Mouse (Mus musculus): Measurements from ENCODE around the gene Fkbp7. TPM values are rescaled to one million over a fixed set of nuclear protein-coding genes. Genes with fewer than 3 reads are reported as not detected.

Fkbp7 gene
- polyA plus RNA-seq, 1 experiment from 2014 or later = 62.4 TPM

- Histone ChIP-seq H3K36me3 (peaks cover 54% of the 10 kb centered on the region), H3K4me3 (no peak overlapping the region), H3K27me3 (replicated peaks) (no peaks in the 10 kb centered on the region), H3K27ac (replicated peaks) (no peak overlapping the region), H3K9me3 (no peaks in the 10 kb centered on the region), H3K4me2 (no peak overlapping the region), H3K4me1 (peaks cover 7% of the 10 kb centered on the region; the same call in 1 of the 2 replicates), H3K9ac (no peak overlapping the region)
- 90% methylated on average over 7 of the region's 7 CpGs for WGBS
- no peak for ATAC-seq (ENCODE audit: extremely low read depth, insufficient number of reproducible peaks, low FRiP score, low TSS enrichment)
Observed at GRCm38 (mm10) chr2:76665531-76665930, 7.4 kb downstream of the Fkbp7 start.

- Histone ChIP-seq H3K4me1 (no peaks in the 10 kb centered on the region), H3K36me3 (peaks cover 29% of the 10 kb centered on the region), H3K9ac (no peak overlapping the region), H3K9me3 (no peaks in the 10 kb centered on the region), H3K27ac (replicated peaks) (no peak overlapping the region), H3K4me2 (no peak overlapping the region), H3K4me3 (no peak overlapping the region), H3K27me3 (replicated peaks) (0 out of 2 replicates have a peak, but pooled peaks cover 4% of the 10 kb centered on the region)
- WGBS = 51% methylated on average over 6 of the region's 8 CpGs
- ATAC-seq (ENCODE audit: extremely low read depth, insufficient number of reproducible peaks, low FRiP score, low TSS enrichment) = no peak
Observed at GRCm38 (mm10) chr2:76659419-76659818, 13.5 kb downstream of the Fkbp7 start.

GRCm38 (mm10) chr2:76658551-76658950 lies 14.4 kb downstream of the Fkbp7 start:
- Histone ChIP-seq H3K4me2 (no peak overlapping the region), H3K4me1 (no peaks in the 10 kb centered on the region), H3K4me3 (no peak overlapping the region), H3K9me3 (no peaks in the 10 kb centered on the region), H3K27ac (replicated peaks) (no peak overlapping the region), H3K36me3 (peaks cover 21% of the 10 kb centered on the region), H3K27me3 (replicated peaks) (0 out of 2 replicates have a peak, but pooled peaks cover 4% of the 10 kb centered on the region), H3K9ac (no peak overlapping the region)
- no peak for ATAC-seq (ENCODE audit: extremely low read depth, insufficient number of reproducible peaks, low FRiP score, low TSS enrichment)
- 73% methylated on average over 13 of the region's 13 CpGs for WGBS

DNA sequence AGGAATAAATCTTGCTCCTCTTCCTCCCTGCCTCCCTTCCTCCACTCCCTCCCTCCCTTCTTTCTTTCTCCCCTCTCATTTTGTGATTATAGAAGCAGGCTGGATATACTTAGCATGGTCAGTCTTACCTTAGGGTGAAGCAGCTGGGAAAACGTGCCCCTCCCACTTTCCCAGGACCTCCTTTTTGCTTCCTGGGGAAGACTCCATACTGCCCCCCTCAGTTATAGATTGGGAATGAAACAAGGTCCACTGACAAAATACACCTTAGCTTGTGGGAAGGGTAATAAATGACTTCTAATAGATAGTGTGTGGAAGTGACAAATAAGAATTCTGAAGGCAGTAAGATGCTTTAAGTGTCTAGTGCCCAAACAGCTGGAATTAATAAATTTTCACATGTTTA lies 16.9 kb downstream of the Fkbp7 start:
- H3K36me3 ChIP-seq = no peaks in the 10 kb centered on the region
- H3K4me3 ChIP-seq = no peak overlapping the region
- ATAC-seq (ENCODE audit: extremely low read depth, insufficient number of reproducible peaks, low FRiP score, low TSS enrichment) = no peak
- no peak overlapping the region for H3K4me2 ChIP-seq
- no peaks in the 10 kb centered on the region for H3K4me1 ChIP-seq
- no peak overlapping the region for H3K27ac ChIP-seq (replicated peaks)
- WGBS = 4% methylated on average over 1 of the region's 1 CpGs
- no peaks in the 10 kb centered on the region for H3K9me3 ChIP-seq
- no peak overlapping the region for H3K9ac ChIP-seq
- H3K27me3 ChIP-seq (replicated peaks) = 0 out of 2 replicates have a peak, but pooled peaks cover 4% of the 10 kb centered on the region

DNA sequence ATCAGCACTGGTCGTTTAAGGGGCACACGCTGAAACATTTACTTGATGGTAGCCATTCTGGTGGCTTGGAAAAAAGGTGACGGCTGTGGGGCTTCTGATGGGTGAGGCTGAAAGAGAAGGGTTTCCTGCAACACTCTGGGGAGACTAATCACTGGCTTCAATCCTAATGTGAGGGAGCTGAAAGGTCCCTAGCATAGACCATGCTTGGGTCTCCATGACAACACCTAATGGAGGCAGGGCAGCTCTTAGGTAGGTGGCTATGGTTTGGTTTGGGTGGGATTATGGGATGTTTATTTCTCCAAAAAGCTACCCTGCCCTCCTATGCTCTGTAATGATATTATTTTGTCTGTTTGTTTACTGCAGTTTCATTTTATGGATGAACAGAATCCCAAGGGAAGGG lies 17.5 kb downstream of the Fkbp7 start:
- Histone ChIP-seq H3K4me1 (no peaks in the 10 kb centered on the region), H3K4me3 (no peak overlapping the region), H3K27me3 (replicated peaks) (0 out of 2 replicates have a peak, but pooled peaks cover 4% of the 10 kb centered on the region), H3K27ac (replicated peaks) (no peak overlapping the region), H3K9me3 (no peaks in the 10 kb centered on the region), H3K4me2 (no peak overlapping the region), H3K36me3 (no peaks in the 10 kb centered on the region), H3K9ac (no peak overlapping the region)
- WGBS = 61% methylated on average over 3 of the region's 3 CpGs
- no peak for ATAC-seq (ENCODE audit: extremely low read depth, insufficient number of reproducible peaks, low FRiP score, low TSS enrichment)

DNA sequence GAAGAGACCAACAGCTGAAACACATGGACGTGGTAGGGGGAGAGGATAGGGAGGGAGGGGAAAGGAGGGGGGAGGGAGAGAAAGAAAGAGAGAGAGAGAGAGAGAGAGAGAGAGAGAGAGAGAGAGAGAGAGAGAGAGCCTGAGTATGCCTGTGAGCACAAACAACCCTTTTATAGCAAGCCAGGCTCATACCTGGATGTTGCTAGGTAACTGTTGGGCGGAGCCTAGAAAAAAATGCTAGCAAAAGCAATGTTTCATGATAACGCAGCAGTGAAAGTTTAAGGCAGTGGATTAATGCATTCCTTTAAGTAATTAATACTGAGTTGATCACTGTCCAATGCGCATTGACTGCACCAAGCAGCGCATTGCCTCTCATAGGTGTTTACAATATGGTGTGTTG lies 18.3 kb downstream of the Fkbp7 start:
- WGBS = 83% methylated on average over 5 of the region's 5 CpGs
- Histone ChIP-seq H3K9me3 (no peaks in the 10 kb centered on the region), H3K9ac (no peak overlapping the region), H3K27ac (replicated peaks) (no peak overlapping the region), H3K36me3 (no peaks in the 10 kb centered on the region), H3K4me1 (no peaks in the 10 kb centered on the region), H3K27me3 (replicated peaks) (0 out of 2 replicates have a peak, but pooled peaks cover 4% of the 10 kb centered on the region), H3K4me2 (no peak overlapping the region), H3K4me3 (no peak overlapping the region)
- no peak for ATAC-seq (ENCODE audit: extremely low read depth, insufficient number of reproducible peaks, low FRiP score, low TSS enrichment)

DNA sequence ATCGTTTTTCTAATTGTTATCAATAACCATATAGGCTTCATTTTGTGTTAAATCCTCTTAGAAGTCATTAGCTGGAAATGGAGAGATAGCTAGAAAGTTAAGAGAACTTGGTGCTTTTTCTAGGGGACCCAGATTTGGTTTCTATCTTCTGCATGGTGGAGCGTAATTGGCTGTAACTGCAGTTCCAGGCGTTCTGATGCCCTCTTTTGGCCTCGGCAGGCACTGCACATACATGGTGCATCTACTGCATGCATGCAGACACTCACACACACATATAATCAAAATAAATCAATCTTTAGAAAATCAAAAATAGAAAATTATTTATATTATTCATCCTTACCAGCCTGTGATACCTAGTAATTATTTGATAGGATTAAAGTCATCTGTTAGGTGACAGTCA lies 19.8 kb downstream of the Fkbp7 start:
- Histone ChIP-seq H3K9ac (no peak overlapping the region), H3K27me3 (replicated peaks) (no peaks in the 10 kb centered on the region), H3K4me3 (no peak overlapping the region), H3K4me2 (no peak overlapping the region), H3K9me3 (no peaks in the 10 kb centered on the region), H3K36me3 (no peaks in the 10 kb centered on the region), H3K27ac (replicated peaks) (no peak overlapping the region), H3K4me1 (peaks cover 6% of the 10 kb centered on the region)
- no peak for ATAC-seq (ENCODE audit: extremely low read depth, insufficient number of reproducible peaks, low FRiP score, low TSS enrichment)
- 83% methylated on average over 4 of the region's 4 CpGs for WGBS

GRCm38 (mm10) chr2:76648666-76649141 lies 24.2 kb downstream of the Fkbp7 start:
- peaks cover 22% of the 10 kb centered on the region for H3K4me1 ChIP-seq
- peaks cover 8% of the 10 kb centered on the region; the same call in 1 of the 2 replicates for H3K36me3 ChIP-seq
- H3K27me3 ChIP-seq (replicated peaks) = no peaks in the 10 kb centered on the region
- peak overlapping the region; percentile 78 for H3K9ac ChIP-seq
- peak overlapping the region; percentile 88 for H3K4me3 ChIP-seq
- H3K9me3 ChIP-seq = no peaks in the 10 kb centered on the region
- ATAC-seq (ENCODE audit: extremely low read depth, insufficient number of reproducible peaks, low FRiP score, low TSS enrichment) = no peak
- peak overlapping the region; percentile 89 for H3K27ac ChIP-seq (replicated peaks)
- H3K4me2 ChIP-seq = peak overlapping the region; percentile 94
- 26% methylated on average over 13 of the region's 13 CpGs for WGBS

DNA sequence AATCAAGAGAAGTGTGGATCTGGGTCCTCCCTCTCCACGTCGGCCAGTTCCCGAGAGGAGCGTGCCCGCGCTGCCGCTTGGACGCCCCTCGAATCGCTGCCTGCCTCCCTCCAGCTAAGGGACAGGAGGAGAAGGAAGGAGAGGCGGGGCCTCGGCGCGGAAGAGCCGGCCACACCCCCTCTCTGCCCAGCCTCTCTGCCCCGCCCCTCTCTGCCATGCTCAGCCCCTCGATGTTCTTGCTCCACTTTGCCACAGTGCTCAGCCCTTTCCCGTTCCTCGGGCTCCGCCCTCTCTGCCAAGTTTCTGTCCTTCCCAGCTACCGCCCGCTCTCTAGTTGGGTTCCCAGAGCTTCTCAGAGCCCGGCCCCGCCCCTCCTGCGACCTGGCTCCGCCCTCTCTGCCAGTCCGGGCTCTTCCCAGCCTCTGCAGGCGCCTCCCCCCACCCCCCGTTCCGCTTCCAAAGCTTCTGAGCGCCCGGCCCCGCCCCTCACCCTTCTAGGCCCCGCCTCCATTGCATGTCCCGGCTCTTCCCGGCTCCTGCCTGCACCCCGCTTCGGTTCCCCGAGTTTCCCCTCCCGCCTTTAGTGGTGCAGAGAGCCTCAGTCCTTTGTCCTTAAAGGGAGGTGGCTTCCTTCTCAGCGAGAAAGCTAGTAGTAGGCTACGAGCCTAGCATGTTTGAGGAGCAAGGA lies 24.9 kb downstream of the Fkbp7 start, which contains the start of the genes Prkra and Pjvk:
Gene Prkra (minus strand): TSS at position 133 of the 688 bp plus-strand sequence.
Gene Pjvk (plus strand): TSS at position 594 of the 688 bp plus-strand sequence.
- H3K36me3 ChIP-seq = peaks cover 14% of the 10 kb centered on the region
- peak within 1 kb of the TSS; percentile 91 for H3K9ac ChIP-seq
- H3K4me2 ChIP-seq = peak within 1 kb of the TSS; percentile 94
- 0% methylated on average over 41 of the region's 42 CpGs for WGBS
- H3K27me3 ChIP-seq (replicated peaks) = no peaks in the 10 kb centered on the region
- no peaks in the 10 kb centered on the region for H3K9me3 ChIP-seq
- H3K4me1 ChIP-seq = peaks cover 24% of the 10 kb centered on the region
- peak within 1 kb of the TSS; percentile 88 for H3K4me3 ChIP-seq
- H3K27ac ChIP-seq (replicated peaks) = peak within 1 kb of the TSS; percentile 89
- ATAC-seq (ENCODE audit: extremely low read depth, insufficient number of reproducible peaks, low FRiP score, low TSS enrichment) = peak; percentile 95

DNA sequence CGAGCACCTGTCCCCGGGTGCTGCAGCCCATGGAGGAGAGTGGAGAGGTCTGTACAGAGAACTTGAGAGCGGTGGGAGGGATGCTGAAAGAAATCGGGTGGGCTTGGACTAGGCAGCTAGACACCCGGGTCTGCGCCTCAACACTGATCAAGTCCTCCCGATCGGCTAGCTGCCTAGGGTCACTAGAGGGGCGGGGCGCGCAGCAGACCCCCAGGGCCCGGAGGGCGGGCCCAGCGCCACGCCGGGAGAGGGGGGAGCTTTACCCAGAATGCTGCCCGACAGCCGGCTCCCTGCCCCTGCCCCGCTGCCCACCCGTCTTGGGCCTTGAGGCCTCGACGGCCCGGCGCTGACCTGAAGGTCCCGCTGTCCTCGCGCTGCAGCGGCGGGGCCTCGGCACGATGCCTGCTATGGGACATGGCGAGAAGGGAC lies 25.5 kb downstream of the Fkbp7 start:
- Histone ChIP-seq H3K9me3 (no peaks in the 10 kb centered on the region), H3K27ac (replicated peaks) (peak overlapping the region; percentile 89), H3K4me2 (peak overlapping the region; percentile 94), H3K4me1 (peaks cover 24% of the 10 kb centered on the region), H3K36me3 (peaks cover 19% of the 10 kb centered on the region), H3K9ac (peak overlapping the region; percentile 91), H3K4me3 (peak overlapping the region; percentile 88), H3K27me3 (replicated peaks) (no peaks in the 10 kb centered on the region)
- 1% methylated on average over 32 of the region's 32 CpGs for WGBS
- ATAC-seq (ENCODE audit: extremely low read depth, insufficient number of reproducible peaks, low FRiP score, low TSS enrichment) = peak; percentile 21

- H3K36me3 ChIP-seq = peaks cover 56% of the 10 kb centered on the region
- no peak overlapping the region for H3K27ac ChIP-seq (replicated peaks)
- no peak for ATAC-seq (ENCODE audit: extremely low read depth, insufficient number of reproducible peaks, low FRiP score, low TSS enrichment)
- H3K9me3 ChIP-seq = no peaks in the 10 kb centered on the region
- no peak overlapping the region for H3K9ac ChIP-seq
- no peak overlapping the region for H3K4me3 ChIP-seq
- H3K4me2 ChIP-seq = no peak overlapping the region
- H3K4me1 ChIP-seq = peaks cover 21% of the 10 kb centered on the region
- no peaks in the 10 kb centered on the region for H3K27me3 ChIP-seq (replicated peaks)
Observed at GRCm38 (mm10) chr2:76643801-76644200, 29.1 kb downstream of the Fkbp7 start.

- Histone ChIP-seq H3K4me3 (no peak overlapping the region), H3K27me3 (replicated peaks) (no peaks in the 10 kb centered on the region), H3K36me3 (peaks cover 94% of the 10 kb centered on the region), H3K4me1 (peaks cover 7% of the 10 kb centered on the region), H3K9ac (no peak overlapping the region), H3K4me2 (no peak overlapping the region), H3K27ac (replicated peaks) (no peak overlapping the region), H3K9me3 (no peaks in the 10 kb centered on the region)
- no peak for ATAC-seq (ENCODE audit: extremely low read depth, insufficient number of reproducible peaks, low FRiP score, low TSS enrichment)
- WGBS = 81% methylated on average over 2 of the region's 2 CpGs
Observed at GRCm38 (mm10) chr2:76639637-76640036, 33.3 kb downstream of the Fkbp7 start.
